Mouse (Mus musculus): ENCODE measurements at regions not wholly inside any gene's neighbourhood (a gene's known extent, or its start where the extent isn't known, plus 50 kb on each side); places are given as distances from the start of the nearest gene placed in this dataset.

- Histone ChIP-seq H3K4me1 (ENCODE audit: control insufficient read depth in 1 of 2, insufficient read depth in 2 of 2) (no peaks in the 10 kb centered on the region), H3K27ac (ENCODE audit: insufficient read depth, low read depth) (no peak overlapping the region), H3K9me3 (replicated peaks; ENCODE audit: low read length) (no peaks in the 10 kb centered on the region), H3K4me2 (ENCODE audit: insufficient read depth, low read depth, poor library complexity, severe bottlenecking) (no peak overlapping the region), H3K36me3 (replicated peaks in 1 of 2; ENCODE audit: control insufficient read depth in 1 of 2, insufficient read depth in 1 of 2, low read length in 1 of 2) (no peaks in the 10 kb centered on the region), H3K4me3 (replicated peaks in 1 of 3; ENCODE audit: low read depth in 2 of 3, low read length in 2 of 3, poor library complexity in 1 of 3) (no peak overlapping the region), H3K79me2 (replicated peaks; ENCODE audit: control insufficient read depth, extremely low read depth, insufficient read depth, poor library complexity, severe bottlenecking) (no peaks in the 10 kb centered on the region), H3K27me3 (replicated peaks) (peaks cover under 1% of the 10 kb centered on the region), H3K9ac (ENCODE audit: insufficient read depth, low read depth) (no peak overlapping the region)
- dilution Hi-C loops (cut with MboI; ENCODE audit: extremely low pct_ligation_motif_present, extremely low pct_unique_long_range_greater_than_20kb, low sequenced_read_pairs) = no loop called here
- no peak for DNase-seq (ENCODE audit: extremely low read depth)
- no peak for TF ChIP-seq CHD2 (IDR thresholded peaks at IDR 0.05; ENCODE audit: low read length)
- no peak for TF ChIP-seq USF1 (IDR thresholded peaks at IDR 0.05; ENCODE audit: low read depth, low read length)
- TF ChIP-seq SIN3A (IDR thresholded peaks at IDR 0.05; ENCODE audit: low read length) = no peak
- no peak for TF ChIP-seq ZMIZ1 (IDR thresholded peaks at IDR 0.05; ENCODE audit: low read depth, low read length)
- TF ChIP-seq MXI1 (IDR thresholded peaks at IDR 0.05; ENCODE audit: low read depth, low read length) = no peak
- TF ChIP-seq BHLHE40 (IDR thresholded peaks at IDR 0.05; ENCODE audit: low read depth, low read length) = no peak
- TF ChIP-seq ZNF384 (IDR thresholded peaks at IDR 0.05; ENCODE audit: low read depth, low read length) = no peak
- TF ChIP-seq PAX5 (IDR thresholded peaks at IDR 0.05; ENCODE audit: low read length) = no peak
- TF ChIP-seq TCF12 (IDR thresholded peaks at IDR 0.05; ENCODE audit: low read depth, low read length) = no peak
- no peak for TF ChIP-seq MAZ (IDR thresholded peaks at IDR 0.05; ENCODE audit: low read depth, low read length)
- TF ChIP-seq MAFK (IDR thresholded peaks at IDR 0.05; ENCODE audit: insufficient replicate concordance, low read length) = no peak
- TF ChIP-seq RAD21 (IDR thresholded peaks at IDR 0.05; ENCODE audit: low read depth, low read length) = no peak
- TF ChIP-seq JUN (IDR thresholded peaks at IDR 0.05; ENCODE audit: insufficient read depth, low read depth, low read length) = no peak
- TF ChIP-seq RCOR1 (conservative IDR thresholded peaks at IDR 0.05; ENCODE audit: low read depth, low read length) = no peak
- TF ChIP-seq ZKSCAN1 (IDR thresholded peaks at IDR 0.05; ENCODE audit: borderline replicate concordance, low read depth, low read length) = no peak
- TF ChIP-seq CHD1 (IDR thresholded peaks at IDR 0.05; ENCODE audit: low read depth, low read length) = no peak
- TF ChIP-seq CTCF (conservative IDR thresholded peaks at IDR 0.05 in 1 of 2, IDR thresholded peaks at IDR 0.05 in 1 of 2; ENCODE audit: low read depth in 2 of 2, low read length in 2 of 2) = no peak
- no peak for TF ChIP-seq POLR2AphosphoS2 (IDR thresholded peaks at IDR 0.05; ENCODE audit: low read depth, low read length)
- TF ChIP-seq MAX (IDR thresholded peaks at IDR 0.05; ENCODE audit: low read length) = no peak
- no peak for TF ChIP-seq HCFC1 (IDR thresholded peaks at IDR 0.05; ENCODE audit: low read depth, low read length)
- in situ Hi-C loops (cut with MboI; ENCODE audit: low pct_ligation_motif_present, low pct_unique_long_range_greater_than_20kb, low sequenced_read_pairs) = no loop called here
These were observed 403.2 kb downstream of the Gm826 start for GRCm38 (mm10) chr2:159930744-159931143.

- dilution Hi-C loops (cut with MboI; ENCODE audit: extremely low pct_ligation_motif_present, extremely low pct_unique_long_range_greater_than_20kb, low sequenced_read_pairs) (no loop called here), in situ Hi-C loops (cut with MboI; ENCODE audit: low pct_ligation_motif_present, low pct_unique_long_range_greater_than_20kb, low sequenced_read_pairs) (no loop called here)
- H3K4me3 ChIP-seq (replicated peaks in 1 of 3; ENCODE audit: low read depth in 2 of 3, low read length in 2 of 3, poor library complexity in 1 of 3) = no peak overlapping the region
- no peaks in the 10 kb centered on the region for H3K4me1 ChIP-seq (ENCODE audit: control insufficient read depth in 1 of 2, insufficient read depth in 2 of 2)
- no peak overlapping the region for H3K9ac ChIP-seq (ENCODE audit: insufficient read depth, low read depth)
- DNase-seq (ENCODE audit: extremely low read depth) = no peak
- H3K79me2 ChIP-seq (replicated peaks; ENCODE audit: control insufficient read depth, extremely low read depth, insufficient read depth, poor library complexity, severe bottlenecking) = no peaks in the 10 kb centered on the region
- H3K27ac ChIP-seq (ENCODE audit: insufficient read depth, low read depth) = no peak overlapping the region
- no peaks in the 10 kb centered on the region for H3K9me3 ChIP-seq (replicated peaks; ENCODE audit: low read length)
- H3K27me3 ChIP-seq (replicated peaks) = peaks cover 31% of the 10 kb centered on the region
- no peaks in the 10 kb centered on the region for H3K36me3 ChIP-seq (replicated peaks in 1 of 2; ENCODE audit: control insufficient read depth in 1 of 2, insufficient read depth in 1 of 2, low read length in 1 of 2)
- no peak overlapping the region for H3K4me2 ChIP-seq (ENCODE audit: insufficient read depth, low read depth, poor library complexity, severe bottlenecking)
- TF ChIP-seq CTCF (conservative IDR thresholded peaks at IDR 0.05 in 1 of 2, IDR thresholded peaks at IDR 0.05 in 1 of 2; ENCODE audit: low read depth in 2 of 2, low read length in 2 of 2) = no peak
- no peak for TF ChIP-seq ELF1 (IDR thresholded peaks at IDR 0.05; ENCODE audit: low read depth, low read length)
- TF ChIP-seq USF2 (conservative IDR thresholded peaks at IDR 0.05; ENCODE audit: low read depth, low read length) = no peak
- no peak for TF ChIP-seq ZMIZ1 (IDR thresholded peaks at IDR 0.05; ENCODE audit: low read depth, low read length)
- no peak for TF ChIP-seq PAX5 (IDR thresholded peaks at IDR 0.05; ENCODE audit: low read length)
- TF ChIP-seq POLR2A (IDR thresholded peaks at IDR 0.05; ENCODE audit: low read depth, low read length) = no peak
- no peak for TF ChIP-seq SIN3A (IDR thresholded peaks at IDR 0.05; ENCODE audit: low read length)
- no peak for TF ChIP-seq JUND (conservative IDR thresholded peaks at IDR 0.05; ENCODE audit: low read depth, low read length)
- TF ChIP-seq TCF12 (IDR thresholded peaks at IDR 0.05; ENCODE audit: low read depth, low read length) = no peak
- TF ChIP-seq TBP (conservative IDR thresholded peaks at IDR 0.05; ENCODE audit: low read depth, low read length) = no peak
- no peak for TF ChIP-seq POLR2AphosphoS2 (IDR thresholded peaks at IDR 0.05; ENCODE audit: low read depth, low read length)
- TF ChIP-seq GABPA (IDR thresholded peaks at IDR 0.05; ENCODE audit: insufficient replicate concordance, low read depth, low read length) = no peak
These were observed 444.3 kb downstream of the Gm826 start for GRCm38 (mm10) chr2:159889701-159890100.
